Mouse (Mus musculus) intestine, postnatal 0 days (tissue): ENCODE results near the gene Fam19a2. TPM values are rescaled to one million over a fixed set of nuclear protein-coding genes. Genes with fewer than 3 reads are reported as not detected.

ENCODE experiments used
- ATAC-seq: fragments of 200-750 bp; cut with Nextera tagmentation; 2 replicates; pipeline ENCODE4 v1.8.0; 2017; ENCODE audit warnings: mild to moderate bottlenecking, moderate TSS enrichment, moderate library complexity
- H3K27ac ChIP-seq: fragments of 300-500 bp; sonication (generic); 2 replicates; pipeline ENCODE4 v1.5.1; 2014; ENCODE audit warnings: mild to moderate bottlenecking, low read depth, low read length, moderate library complexity
- H3K27me3 ChIP-seq: fragments of 300-500 bp; sonication (generic); replicated peaks from 2 replicates; pipeline ENCODE4 v1.6.1; 2014; ENCODE audit warnings: low read length, mixed read lengths; ENCODE audit not compliant: control insufficient read depth, insufficient read depth
- H3K36me3 ChIP-seq: fragments of 300-500 bp; sonication (generic); 2 replicates; pipeline ENCODE4 v1.6.1; 2014; ENCODE audit warnings: mild to moderate bottlenecking, moderate library complexity; ENCODE audit not compliant: control insufficient read depth, insufficient read depth
- H3K4me1 ChIP-seq: fragments of 300-500 bp; sonication (generic); replicated peaks from 2 replicates; pipeline ENCODE4 v1.6.1; 2014; ENCODE audit warnings: antibody characterized with exemption, low read length, mixed read lengths; ENCODE audit not compliant: control insufficient read depth, insufficient read depth
- H3K4me2 ChIP-seq: fragments of 300-500 bp; sonication (generic); replicated peaks from 2 replicates; pipeline ENCODE4 v1.6.1; 2014; ENCODE audit warnings: low read depth, mild to moderate bottlenecking, moderate library complexity
- H3K4me3 ChIP-seq: fragments of 300-500 bp; sonication (generic); 2 replicates; pipeline ENCODE4 v1.5.1; 2014; ENCODE audit warnings: low read depth, low read length
- H3K9ac ChIP-seq: fragments of 300-500 bp; sonication (generic); 2 replicates; pipeline ENCODE4 v1.6.1; 2014; ENCODE audit warnings: mild to moderate bottlenecking, low read depth, low read length
- H3K9me3 ChIP-seq: fragments of 300-500 bp; sonication (generic); 2 replicates; pipeline ENCODE4 v1.6.1; 2016; ENCODE audit warnings: mixed run types; ENCODE audit not compliant: control insufficient read depth
- CTCF ChIP-seq: sonication (generic); IDR thresholded peaks from 2 replicates; pipeline ENCODE4 v1.5.1; 2016; ENCODE audit warnings: low read depth, mild to moderate bottlenecking, control low read depth, antibody characterized with exemption, moderate library complexity
- WGBS: fragments of 180-500 bp; shearing (Covaris S2); extraction: QIAGEN DNeasy Blood & Tissue Kit; methylation state at CpG from one replicate; pipeline ENCODE4 v1.1.7; 2014; 5-methylcytosine and 5-hydroxymethylcytosine counted together
- polyA plus RNA-seq: library from polyadenylated mRNA; unstranded; fragments of >200 nt; fragmentation: Nextera tagmentation; extraction: Ambion mirVana; gene quantifications from 2 replicates; pipeline ENCODE4 v1.2.1, GENCODE M21; 2015

Fam19a2 gene
- polyA plus RNA-seq, 1 experiment from 2014 or later: 0.85 TPM

- Histone ChIP-seq H3K27ac (no peak overlapping the region), H3K4me3 (no peak overlapping the region), H3K9ac (no peak overlapping the region), H3K4me1 (no peaks in the 10 kb centered on the region), H3K27me3 (no peaks in the 10 kb centered on the region), H3K4me2 (no peak overlapping the region), H3K36me3 (no peaks in the 10 kb centered on the region), H3K9me3 (no peaks in the 10 kb centered on the region)
- 84% methylated on average over 8 of the region's 8 CpGs for WGBS
- no peak for TF ChIP-seq CTCF
- no peak for ATAC-seq
These were observed 162.9 kb downstream of the Fam19a2 start for GRCm38 (mm10) chr10:123426527-123427363.

- no peak overlapping the region for H3K27ac ChIP-seq
- ATAC-seq: no peak
- no peaks in the 10 kb centered on the region for H3K36me3 ChIP-seq
- H3K9me3 ChIP-seq: no peaks in the 10 kb centered on the region
- H3K27me3 ChIP-seq: no peaks in the 10 kb centered on the region
- no peak for TF ChIP-seq CTCF
- H3K9ac ChIP-seq: no peak overlapping the region
- H3K4me2 ChIP-seq: no peak overlapping the region
- no peak overlapping the region for H3K4me3 ChIP-seq
- 76% methylated on average over 5 of the region's 5 CpGs for WGBS
- no peaks in the 10 kb centered on the region for H3K4me1 ChIP-seq
These were observed 167.8 kb downstream of the Fam19a2 start for GRCm38 (mm10) chr10:123431569-123431968.

GRCm38 (mm10) chr10:123437576-123437975 is 173.8 kb downstream of the Fam19a2 start:
- H3K4me2 ChIP-seq: no peak overlapping the region
- H3K9ac ChIP-seq: no peak overlapping the region
- H3K4me1 ChIP-seq: no peaks in the 10 kb centered on the region
- H3K27ac ChIP-seq: no peak overlapping the region
- no peak overlapping the region for H3K4me3 ChIP-seq
- H3K36me3 ChIP-seq: no peaks in the 10 kb centered on the region
- H3K9me3 ChIP-seq: no peaks in the 10 kb centered on the region
- no peak for ATAC-seq
- 75% methylated on average over 4 of the region's 4 CpGs for WGBS
- TF ChIP-seq CTCF: no peak
- H3K27me3 ChIP-seq: no peaks in the 10 kb centered on the region

- no peak for ATAC-seq
- no peaks in the 10 kb centered on the region for H3K4me1 ChIP-seq
- no peak overlapping the region for H3K9ac ChIP-seq
- H3K4me3 ChIP-seq: no peak overlapping the region
- H3K27ac ChIP-seq: no peak overlapping the region
- no peak overlapping the region for H3K4me2 ChIP-seq
- no peaks in the 10 kb centered on the region for H3K36me3 ChIP-seq
- no peaks in the 10 kb centered on the region for H3K9me3 ChIP-seq
- no peaks in the 10 kb centered on the region for H3K27me3 ChIP-seq
- 89% methylated on average over 1 of the region's 1 CpGs for WGBS
- peak; percentile 65 for TF ChIP-seq CTCF
These were observed 193.0 kb downstream of the Fam19a2 start for GRCm38 (mm10) chr10:123456800-123457199.

GRCm38 (mm10) chr10:123460466-123460865 is 196.7 kb downstream of the Fam19a2 start:
- no peak overlapping the region for H3K4me2 ChIP-seq
- 50% methylated on average over 5 of the region's 5 CpGs for WGBS

GRCm38 (mm10) chr10:123462305-123462704 is 198.5 kb downstream of the Fam19a2 start:
- Histone ChIP-seq H3K36me3 (no peaks in the 10 kb centered on the region), H3K4me2 (no peak overlapping the region), H3K4me3 (no peak overlapping the region), H3K4me1 (no peaks in the 10 kb centered on the region), H3K27ac (no peak overlapping the region), H3K9me3 (no peaks in the 10 kb centered on the region), H3K27me3 (no peaks in the 10 kb centered on the region), H3K9ac (no peak overlapping the region)
- no peak for ATAC-seq
- TF ChIP-seq CTCF: no peak
- WGBS: 89% methylated on average over 3 of the region's 3 CpGs

More at GRCm38 (mm10) chr10:123460466-123460865, 196.7 kb downstream of the Fam19a2 start:
- no peak for TF ChIP-seq CTCF
- H3K9ac ChIP-seq: no peak overlapping the region
- no peaks in the 10 kb centered on the region for H3K36me3 ChIP-seq
- no peaks in the 10 kb centered on the region for H3K27me3 ChIP-seq
- H3K4me1 ChIP-seq: no peaks in the 10 kb centered on the region
- no peak for ATAC-seq
- H3K9me3 ChIP-seq: no peaks in the 10 kb centered on the region
- H3K27ac ChIP-seq: no peak overlapping the region
- H3K4me3 ChIP-seq: no peak overlapping the region
